Mouse (Mus musculus) kidney, embryonic 15.5 days (tissue): ENCODE measurements around the gene Mosmo. TPM values are rescaled to one million over a fixed set of nuclear protein-coding genes. Genes with fewer than 3 reads are reported as not detected.

Experiments used
- ATAC-seq: fragments of 200-750 bp; cut with Nextera tagmentation; replicated peaks from 2 replicates; pipeline ENCODE4 v1.8.0; 2017; ENCODE audit warnings: moderate TSS enrichment; ENCODE audit not compliant: low FRiP score
- H3K27ac ChIP-seq: fragments of 300-500 bp; sonication (generic); 2 replicates; pipeline ENCODE4 v1.5.1; 2015; ENCODE audit warnings: mild to moderate bottlenecking, inconsistent platforms
- H3K27me3 ChIP-seq: fragments of 300-500 bp; sonication (generic); 2 replicates; pipeline ENCODE4 v1.6.1; 2015; ENCODE audit warnings: inconsistent platforms
- H3K36me3 ChIP-seq: fragments of 300-500 bp; sonication (generic); 2 replicates; pipeline ENCODE4 v1.6.1; 2015; ENCODE audit warnings: inconsistent platforms
- H3K4me1 ChIP-seq: fragments of 300-500 bp; sonication (generic); 2 replicates; pipeline ENCODE4 v1.6.1; 2015; ENCODE audit warnings: inconsistent platforms
- H3K4me2 ChIP-seq: fragments of 300-500 bp; sonication (generic); 2 replicates; pipeline ENCODE4 v1.6.1; 2015; ENCODE audit warnings: moderate library complexity, mild to moderate bottlenecking, inconsistent platforms
- H3K4me3 ChIP-seq: fragments of 300-500 bp; sonication (generic); replicated peaks from 2 replicates; pipeline ENCODE4 v1.5.1; 2015; ENCODE audit warnings: mild to moderate bottlenecking, inconsistent platforms
- H3K9ac ChIP-seq: fragments of 300-500 bp; sonication (generic); 2 replicates; pipeline ENCODE4 v1.6.1; 2015; ENCODE audit warnings: mild to moderate bottlenecking, inconsistent platforms
- H3K9me3 ChIP-seq: fragments of 300-500 bp; sonication (generic); replicated peaks from 2 replicates; pipeline ENCODE4 v1.6.1; 2016; ENCODE audit warnings: inconsistent platforms
- WGBS: fragments of 180-500 bp; shearing (Covaris S2); methylation state at CpG from one replicate; pipeline ENCODE4 v1.1.7; 2015; ENCODE audit warnings: mixed read lengths; 5-methylcytosine and 5-hydroxymethylcytosine counted together
- polyA plus RNA-seq: library from polyadenylated mRNA; unstranded; fragments of >200 nt; fragmentation: Nextera tagmentation; extraction: Ambion mirVana; gene quantifications from 2 replicates; pipeline ENCODE4 v1.2.1, GENCODE M21; 2015

Gene Mosmo
- polyA plus RNA-seq: 12.3 and 13.3 TPM in 2 replicates

GRCm38 (mm10) chr7:120677001-120677643 is at the start of gene Mosmo:
TSS of gene Mosmo (plus strand) at chr7:120677618.
- Histone ChIP-seq H3K4me3 (peak within 1 kb of the TSS; percentile 92), H3K9me3 (no peaks in the 10 kb centered on the region), H3K9ac (peak within 1 kb of the TSS; percentile 89), H3K36me3 (no peaks in the 10 kb centered on the region), H3K4me2 (peak within 1 kb of the TSS; percentile 88), H3K4me1 (peaks cover 26% of the 10 kb centered on the region), H3K27me3 (no peaks in the 10 kb centered on the region), H3K27ac (peak within 1 kb of the TSS; percentile 77)
- peak; percentile 98 for ATAC-seq
- under 1% methylated on average over 41 of the region's 44 CpGs for WGBS

GRCm38 (mm10) chr7:120632518-120632917 is 44.9 kb upstream of the Mosmo start:
- WGBS: 64% methylated on average over 1 of the region's 1 CpGs
- ATAC-seq: no peak

GRCm38 (mm10) chr7:120634301-120634700 is 43.1 kb upstream of the Mosmo start:
- Histone ChIP-seq H3K27me3 (no peaks in the 10 kb centered on the region), H3K27ac (peak overlapping the region; percentile 97), H3K4me3 (peak overlapping the region; percentile 97), H3K9me3 (no peaks in the 10 kb centered on the region), H3K9ac (peak overlapping the region; percentile 92), H3K4me1 (peaks cover 14% of the 10 kb centered on the region), H3K4me2 (peak overlapping the region; percentile 77), H3K36me3 (peaks cover 20% of the 10 kb centered on the region)
- 5% methylated on average over 9 of the region's 9 CpGs for WGBS
- peak; percentile 19; the same call in 1 of the 2 replicates for ATAC-seq

More at GRCm38 (mm10) chr7:120632518-120632917, 44.9 kb upstream of the Mosmo start:
- no peaks in the 10 kb centered on the region for H3K9me3 ChIP-seq
- no peak overlapping the region for H3K4me2 ChIP-seq
- no peak overlapping the region for H3K9ac ChIP-seq
- H3K27ac ChIP-seq: no peak overlapping the region
- H3K36me3 ChIP-seq: peaks cover 4% of the 10 kb centered on the region; the same call in 1 of the 2 replicates
- peaks cover 14% of the 10 kb centered on the region for H3K4me1 ChIP-seq
- no peaks in the 10 kb centered on the region for H3K27me3 ChIP-seq
- H3K4me3 ChIP-seq: no peak overlapping the region

GRCm38 (mm10) chr7:120634711-120635361 is 42.6 kb upstream of the Mosmo start, which contains the start of gene Uqcrc2:
TSS of gene Uqcrc2 (plus strand) at chr7:120635176.
- Histone ChIP-seq H3K27me3 (no peaks in the 10 kb centered on the region), H3K4me2 (peak within 1 kb of the TSS; percentile 77), H3K4me3 (peak within 1 kb of the TSS; percentile 97), H3K4me1 (peaks cover 14% of the 10 kb centered on the region), H3K9me3 (no peaks in the 10 kb centered on the region), H3K36me3 (peaks cover 25% of the 10 kb centered on the region), H3K27ac (peak within 1 kb of the TSS; percentile 97), H3K9ac (peak within 1 kb of the TSS; percentile 92)
- ATAC-seq: peak; percentile 100
- under 1% methylated on average over 45 of the region's 45 CpGs for WGBS

- H3K27me3 ChIP-seq: no peaks in the 10 kb centered on the region
- peak overlapping the region; percentile 77 for H3K4me2 ChIP-seq
- peak overlapping the region; percentile 97 for H3K4me3 ChIP-seq
- H3K9ac ChIP-seq: peak overlapping the region; percentile 92
- peaks cover 31% of the 10 kb centered on the region for H3K36me3 ChIP-seq
- peak; percentile 86 for ATAC-seq
- WGBS: under 1% methylated on average over 32 of the region's 32 CpGs
- H3K4me1 ChIP-seq: peaks cover 14% of the 10 kb centered on the region
- H3K27ac ChIP-seq: peak overlapping the region; percentile 97
- no peaks in the 10 kb centered on the region for H3K9me3 ChIP-seq
Measured at GRCm38 (mm10) chr7:120635362-120635781, 42.0 kb upstream of the Mosmo start.

- Histone ChIP-seq H3K27ac (peak overlapping the region; percentile 97), H3K9ac (peak overlapping the region; percentile 92), H3K4me1 (peaks cover 14% of the 10 kb centered on the region), H3K36me3 (peaks cover 35% of the 10 kb centered on the region), H3K4me2 (peak overlapping the region; percentile 77), H3K27me3 (no peaks in the 10 kb centered on the region), H3K9me3 (no peaks in the 10 kb centered on the region), H3K4me3 (peak overlapping the region; percentile 97)
- WGBS: 3% methylated on average over 11 of the region's 11 CpGs
- no peak for ATAC-seq
Measured at GRCm38 (mm10) chr7:120635821-120636220, 41.6 kb upstream of the Mosmo start.

GRCm38 (mm10) chr7:120643217-120643616 is 34.2 kb upstream of the Mosmo start:
- Histone ChIP-seq H3K9ac (no peak overlapping the region), H3K27me3 (no peaks in the 10 kb centered on the region), H3K4me3 (no peak overlapping the region), H3K4me1 (no peaks in the 10 kb centered on the region), H3K4me2 (no peak overlapping the region), H3K36me3 (peaks cover 89% of the 10 kb centered on the region), H3K27ac (no peak overlapping the region), H3K9me3 (no peaks in the 10 kb centered on the region)
- 73% methylated on average over 4 of the region's 4 CpGs for WGBS
- no peak for ATAC-seq

GRCm38 (mm10) chr7:120647849-120648248 is 29.6 kb upstream of the Mosmo start:
- 85% methylated on average over 2 of the region's 2 CpGs for WGBS
- no peak for ATAC-seq

GRCm38 (mm10) chr7:120662079-120662478 is 15.3 kb upstream of the Mosmo start:
- 91% methylated on average over 4 of the region's 4 CpGs for WGBS
- no peak overlapping the region for H3K4me2 ChIP-seq
- H3K9me3 ChIP-seq: no peaks in the 10 kb centered on the region
- ATAC-seq: no peak
- H3K4me3 ChIP-seq: no peak overlapping the region
- peaks cover 34% of the 10 kb centered on the region for H3K36me3 ChIP-seq
- H3K9ac ChIP-seq: no peak overlapping the region
- H3K27ac ChIP-seq: no peak overlapping the region
- H3K4me1 ChIP-seq: no peaks in the 10 kb centered on the region
- H3K27me3 ChIP-seq: no peaks in the 10 kb centered on the region

More at GRCm38 (mm10) chr7:120647849-120648248, 29.6 kb upstream of the Mosmo start:
- Histone ChIP-seq H3K9ac (no peak overlapping the region), H3K27me3 (no peaks in the 10 kb centered on the region), H3K4me2 (no peak overlapping the region), H3K9me3 (no peaks in the 10 kb centered on the region), H3K36me3 (peaks cover 93% of the 10 kb centered on the region), H3K27ac (no peak overlapping the region), H3K4me3 (no peak overlapping the region), H3K4me1 (no peaks in the 10 kb centered on the region)

- ATAC-seq: peak; percentile 33; the same call in 1 of the 2 replicates
- Histone ChIP-seq H3K27ac (no peak within 1 kb of the TSS), H3K4me2 (no peak within 1 kb of the TSS), H3K36me3 (no peaks in the 10 kb centered on the region), H3K4me3 (no peak within 1 kb of the TSS), H3K9me3 (no peaks in the 10 kb centered on the region), H3K27me3 (no peaks in the 10 kb centered on the region), H3K9ac (no peak within 1 kb of the TSS), H3K4me1 (0 out of 2 replicates have a peak, but pooled peaks cover 3% of the 10 kb centered on the region)
- 22% methylated on average over 14 of the region's 14 CpGs for WGBS
Measured at GRCm38 (mm10) chr7:120670153-120670875, 7.1 kb upstream of the Mosmo start, which contains the start of gene Pdzd9. TSS of gene Pdzd9 (minus strand) at chr7:120670343.

GRCm38 (mm10) chr7:120671271-120671670 is 6.1 kb upstream of the Mosmo start:
- ATAC-seq: no peak
- Histone ChIP-seq H3K4me1 (peaks cover 5% of the 10 kb centered on the region), H3K27ac (no peak overlapping the region), H3K4me2 (no peak overlapping the region), H3K36me3 (no peaks in the 10 kb centered on the region), H3K9ac (no peak overlapping the region), H3K4me3 (no peak overlapping the region), H3K9me3 (no peaks in the 10 kb centered on the region), H3K27me3 (no peaks in the 10 kb centered on the region)
- WGBS: 63% methylated on average over 2 of the region's 2 CpGs
